In genomic region chr3:90388192-90388591, GRCm38 (mm10) we compare ENCODE assay signal across 11 mouse cellular contexts. TPM values are rescaled to one million over a fixed set of nuclear protein-coding genes. Genes with fewer than 3 reads are reported as not detected.
A peak's percentile ranks its signal among the peaks of the same experiment; 100 is the strongest.
DNase-seq lines count a peak whose midpoint lies in the region; ATAC-seq lines count a peak whose summit lies in the region.
"Had no signal": no experiment of that assay in that cellular context is flagged by ENCODE, and none has a peak within 500 bp of the region (broad histone marks: within the 10 kb centered on the region; RNA-seq: fewer than 3 reads in every experiment).

No protein-coding gene starts in this region.

- H3K4me1 ChIP-seq in heart, embryonic 13.5 days, result peaks cover 34% of the 10 kb centered on the region
- H3K4me1 ChIP-seq in embryonic facial prominence, embryonic 10.5 days, result peaks cover 74% of the 10 kb centered on the region
- peaks cover 14% of the 10 kb centered on the region for H3K4me1 ChIP-seq in midbrain, embryonic 11.5 days (ENCODE audit: control insufficient read depth, insufficient read depth, low read length)

- H3K4me3 ChIP-seq in heart, embryonic 13.5 days, result peak overlapping the region; percentile 68
- peak overlapping the region; percentile 73 for H3K4me3 ChIP-seq in embryonic facial prominence, embryonic 10.5 days
- peak overlapping the region; percentile 54; the same call in 1 of the 2 replicates for H3K4me3 ChIP-seq in midbrain, embryonic 11.5 days (ENCODE audit: low read depth, low read length)

- WGBS in heart, embryonic 13.5 days, result 81% methylated on average over 4 of the region's 4 CpGs
- 84% methylated on average over 4 of the region's 4 CpGs for WGBS in embryonic facial prominence, embryonic 10.5 days
- 95% methylated on average over 4 of the region's 4 CpGs for WGBS in midbrain, embryonic 11.5 days

- H3K27me3 ChIP-seq in heart, embryonic 13.5 days (replicated peaks), result no peaks in the 10 kb centered on the region
- H3K27me3 ChIP-seq in embryonic facial prominence, embryonic 10.5 days (replicated peaks; ENCODE audit: low read depth, poor library complexity, severe bottlenecking), result no peaks in the 10 kb centered on the region
- H3K27me3 ChIP-seq in midbrain, embryonic 11.5 days (ENCODE audit: control insufficient read depth, insufficient read depth, low read length), result peaks cover 2% of the 10 kb centered on the region
- H3K27me3 ChIP-seq: CH12.LX had no signal

- ATAC-seq in heart, embryonic 13.5 days (ENCODE audit: extremely low read depth, insufficient number of reproducible peaks, low FRiP score, low TSS enrichment), result no peak
- ATAC-seq in granulocyte monocyte progenitor cell, adult 5-6 weeks (replicated peaks; ENCODE audit: poor library complexity, severe bottlenecking), result peak; percentile 26
- no peak for ATAC-seq in midbrain, embryonic 11.5 days (ENCODE audit: low FRiP score)

- H3K36me3 ChIP-seq in heart, embryonic 13.5 days, result peaks cover 46% of the 10 kb centered on the region
- H3K36me3 ChIP-seq in embryonic facial prominence, embryonic 10.5 days (replicated peaks), result peaks cover 67% of the 10 kb centered on the region
- H3K36me3 ChIP-seq in midbrain, embryonic 11.5 days (ENCODE audit: control insufficient read depth, insufficient read depth, low read length), result peaks cover 14% of the 10 kb centered on the region

- H3K4me2 ChIP-seq in heart, embryonic 13.5 days, result peak overlapping the region; percentile 97
- peak overlapping the region; percentile 97; the same call in 1 of the 2 replicates for H3K4me2 ChIP-seq in midbrain, embryonic 11.5 days

- peak overlapping the region; percentile 86; the same call in 1 of the 2 replicates for H3K9ac ChIP-seq in heart, embryonic 13.5 days
- no peak overlapping the region for H3K9ac ChIP-seq in midbrain, embryonic 11.5 days (ENCODE audit: low read length)
- H3K9ac ChIP-seq: liver, embryonic 13.5 days had no signal

- no peak overlapping the region for H3K27ac ChIP-seq in heart, embryonic 13.5 days (replicated peaks)
- H3K27ac ChIP-seq in embryonic facial prominence, embryonic 10.5 days (replicated peaks), result no peak overlapping the region
- no peak overlapping the region for H3K27ac ChIP-seq in midbrain, embryonic 11.5 days (ENCODE audit: low read depth, low read length)
- H3K27ac ChIP-seq: liver, embryonic 13.5 days had no signal

- no peaks in the 10 kb centered on the region for H3K9me3 ChIP-seq in heart, embryonic 13.5 days
- no peaks in the 10 kb centered on the region for H3K9me3 ChIP-seq in embryonic facial prominence, embryonic 10.5 days
- H3K9me3 ChIP-seq in midbrain, embryonic 11.5 days (ENCODE audit: control insufficient read depth, low read length), result no peaks in the 10 kb centered on the region
- H3K9me3 ChIP-seq: liver, embryonic 13.5 days had no signal

- no peak for DNase-seq in heart, postnatal 25 days (ENCODE audit: low spot score)
- DNase-seq in embryonic facial prominence, embryonic 10.5 days (ENCODE audit: low spot score), result no peak
- no peak for DNase-seq in midbrain, embryonic 11.5 days (ENCODE audit: low spot score, missing footprints)
- no peak for DNase-seq in cerebellum, postnatal 25 days
- DNase-seq in spleen, postnatal 10 days (ENCODE audit: low spot score in 2 of 2), result no peak
- no peak for DNase-seq in kidney, postnatal 36 days
- DNase-seq: kidney, adult 11 months; liver, embryonic 13.5 days had no signal

- intact Hi-C loops in heart, postnatal 25 days (cut with DNase I), result no loop called here

RNA-seq across cellular contexts. Expression of gene Slc27a3, which starts 1.5 kb away (rescaled TPM):
- 5.5 and 7.2 TPM in 2 replicates for polyA plus RNA-seq in heart, embryonic 13.5 days (2015; fragmentation: Nextera tagmentation; extraction: Ambion mirVana)
- 1 to 10 TPM in 1 of 2 experiments, under 1 TPM in 1; 0.78 to 1.4 TPM for total RNA-seq in heart, postnatal 25 days (2021)
- polyA plus RNA-seq in embryonic facial prominence, embryonic 10.5 days (2016; fragmentation: Nextera tagmentation; extraction: Ambion mirVana), result 29.4 and 33.9 TPM in 2 replicates
- total RNA-seq in granulocyte monocyte progenitor cell, adult 5-6 weeks (2014; fragmentation: Nextera tagmentation), result 2.1 and 4.2 TPM in 2 replicates
- 0.88 and 0.99 TPM in 2 replicates for total RNA-seq in granulocyte monocyte progenitor cell, adult 5-6 weeks (2017)
- 9.3 and 10.0 TPM in 2 replicates for polyA plus RNA-seq in midbrain, embryonic 11.5 days (2014; fragmentation: Nextera tagmentation; extraction: Ambion mirVana)

RNA-seq across cellular contexts. Expression of gene Ints3, which starts 45.2 kb away (rescaled TPM):
- 17.5 and 19.8 TPM in 2 replicates for polyA plus RNA-seq in heart, embryonic 13.5 days (2015; fragmentation: Nextera tagmentation; extraction: Ambion mirVana)
- 10 to 100 TPM; 25.2 to 26.9 TPM for total RNA-seq in heart, postnatal 25 days (2021)
- 42.8 and 46.3 TPM in 2 replicates for polyA plus RNA-seq in embryonic facial prominence, embryonic 10.5 days (2016; fragmentation: Nextera tagmentation; extraction: Ambion mirVana)
- total RNA-seq in granulocyte monocyte progenitor cell, adult 5-6 weeks (2014; fragmentation: Nextera tagmentation), result 29.3 and 47.1 TPM in 2 replicates
- total RNA-seq in granulocyte monocyte progenitor cell, adult 5-6 weeks (2017), result 18.4 and 25.9 TPM in 2 replicates
- polyA plus RNA-seq in midbrain, embryonic 11.5 days (2014; fragmentation: Nextera tagmentation; extraction: Ambion mirVana), result 34.4 and 34.7 TPM in 2 replicates
